Mouse (Mus musculus) heart, embryonic 16.5 days (tissue): ENCODE data around the gene Tmtc1. TPM values are rescaled to one million over a fixed set of nuclear protein-coding genes. Genes with fewer than 3 reads are reported as not detected.

Experiments
- ATAC-seq: fragments of 200-750 bp; cut with Nextera tagmentation; replicated peaks from 2 replicates; pipeline ENCODE4 v1.8.0; 2017; ENCODE audit warnings: moderate number of reproducible peaks; ENCODE audit not compliant: insufficient read depth, low FRiP score; ENCODE audit errors: extremely low read depth
- H3K27ac ChIP-seq: fragments of 300-500 bp; sonication (generic); 2 replicates; pipeline ENCODE4 v1.5.1; 2014; ENCODE audit warnings: mild to moderate bottlenecking, low read length, control low read depth, moderate library complexity
- H3K27me3 ChIP-seq: fragments of 300-500 bp; sonication (generic); 2 replicates; pipeline ENCODE4 v1.6.1; 2014; ENCODE audit warnings: low read length, mixed read lengths; ENCODE audit not compliant: control insufficient read depth, insufficient read depth
- H3K36me3 ChIP-seq: fragments of 300-500 bp; sonication (generic); 2 replicates; pipeline ENCODE4 v1.6.1; 2014; ENCODE audit not compliant: control insufficient read depth, insufficient read depth
- H3K4me1 ChIP-seq: fragments of 300-500 bp; sonication (generic); 2 replicates; pipeline ENCODE4 v1.6.1; 2014; ENCODE audit warnings: low read length, mixed read lengths; ENCODE audit not compliant: control insufficient read depth, insufficient read depth
- H3K4me2 ChIP-seq: fragments of 300-500 bp; sonication (generic); 2 replicates; pipeline ENCODE4 v1.6.1; 2014; ENCODE audit warnings: low read depth, mild to moderate bottlenecking, control low read depth, low read length
- H3K4me3 ChIP-seq: fragments of 300-500 bp; sonication (generic); 2 replicates; pipeline ENCODE4 v1.5.1; 2014; ENCODE audit warnings: mild to moderate bottlenecking, control low read depth, low read length
- H3K9ac ChIP-seq: fragments of 300-500 bp; sonication (generic); 2 replicates; pipeline ENCODE4 v1.6.1; 2014; ENCODE audit warnings: low read length, control low read depth
- H3K9me3 ChIP-seq: fragments of 300-500 bp; sonication (generic); replicated peaks from 2 replicates; pipeline ENCODE4 v1.6.1; 2016; ENCODE audit warnings: low read length; ENCODE audit not compliant: control insufficient read depth
- WGBS: fragments of 180-500 bp; shearing (Covaris S2); extraction: QIAGEN DNeasy Blood & Tissue Kit; methylation state at CpG from one replicate; pipeline ENCODE4 v1.1.7; 2014; 5-methylcytosine and 5-hydroxymethylcytosine counted together
- polyA plus RNA-seq: library from polyadenylated mRNA; unstranded; fragments of >200 nt; fragmentation: Nextera tagmentation; extraction: Ambion mirVana; gene quantifications from 2 replicates; pipeline ENCODE4 v1.2.1, GENCODE M21; 2015

Gene Tmtc1
- polyA plus RNA-seq = 1.7 and 3.3 TPM in 2 replicates

GRCm38 (mm10) chr6:148443726-148444701 is at the start of gene Tmtc1:
TSS of gene Tmtc1 (minus strand) at chr6:148444389.
- under 1% methylated on average over 96 of the region's 99 CpGs for WGBS
- ATAC-seq = peak; percentile 71
- Histone ChIP-seq H3K9ac (peak within 1 kb of the TSS; percentile 71), H3K36me3 (no peaks in the 10 kb centered on the region), H3K27me3 (0 out of 2 replicates have a peak, but pooled peaks cover 3% of the 10 kb centered on the region), H3K4me3 (peak within 1 kb of the TSS; percentile 62), H3K4me1 (peaks cover 15% of the 10 kb centered on the region), H3K9me3 (peaks cover 4% of the 10 kb centered on the region; the same call in 1 of the 2 replicates), H3K4me2 (peak within 1 kb of the TSS; percentile 73), H3K27ac (no peak within 1 kb of the TSS)

GRCm38 (mm10) chr6:148491849-148492248 is 47.7 kb upstream of the Tmtc1 start:
- Histone ChIP-seq H3K36me3 (no peaks in the 10 kb centered on the region), H3K27me3 (no peaks in the 10 kb centered on the region), H3K27ac (no peak overlapping the region), H3K4me2 (no peak overlapping the region), H3K4me3 (no peak overlapping the region), H3K9me3 (no peaks in the 10 kb centered on the region), H3K4me1 (no peaks in the 10 kb centered on the region), H3K9ac (no peak overlapping the region)
- no peak for ATAC-seq
- 84% methylated on average over 5 of the region's 5 CpGs for WGBS

GRCm38 (mm10) chr6:148486756-148487155 is 42.6 kb upstream of the Tmtc1 start:
- no peak overlapping the region for H3K9ac ChIP-seq
- no peak overlapping the region for H3K27ac ChIP-seq
- no peaks in the 10 kb centered on the region for H3K27me3 ChIP-seq
- no peaks in the 10 kb centered on the region for H3K9me3 ChIP-seq
- H3K36me3 ChIP-seq = no peaks in the 10 kb centered on the region
- H3K4me3 ChIP-seq = no peak overlapping the region
- 64% methylated on average over 3 of the region's 3 CpGs for WGBS
- ATAC-seq = no peak
- no peak overlapping the region for H3K4me2 ChIP-seq
- H3K4me1 ChIP-seq = no peaks in the 10 kb centered on the region

- Histone ChIP-seq H3K27me3 (no peaks in the 10 kb centered on the region), H3K36me3 (no peaks in the 10 kb centered on the region), H3K27ac (no peak overlapping the region), H3K4me2 (no peak overlapping the region), H3K9me3 (no peaks in the 10 kb centered on the region), H3K4me3 (no peak overlapping the region), H3K4me1 (no peaks in the 10 kb centered on the region), H3K9ac (no peak overlapping the region)
- no peak for ATAC-seq
These were observed 37.7 kb upstream of the Tmtc1 start for GRCm38 (mm10) chr6:148481894-148482293.

- Histone ChIP-seq H3K4me1 (no peaks in the 10 kb centered on the region), H3K9ac (no peak overlapping the region), H3K36me3 (no peaks in the 10 kb centered on the region), H3K4me3 (no peak overlapping the region), H3K9me3 (no peaks in the 10 kb centered on the region), H3K27ac (no peak overlapping the region), H3K4me2 (no peak overlapping the region), H3K27me3 (no peaks in the 10 kb centered on the region)
- WGBS = 85% methylated on average over 2 of the region's 2 CpGs
- ATAC-seq = no peak
These were observed 35.6 kb upstream of the Tmtc1 start for GRCm38 (mm10) chr6:148479671-148480237.

- H3K27ac ChIP-seq = no peak overlapping the region
- no peaks in the 10 kb centered on the region for H3K27me3 ChIP-seq
- ATAC-seq = no peak
- H3K36me3 ChIP-seq = no peaks in the 10 kb centered on the region
- no peak overlapping the region for H3K4me2 ChIP-seq
- no peak overlapping the region for H3K4me3 ChIP-seq
- H3K9me3 ChIP-seq = no peaks in the 10 kb centered on the region
- no peaks in the 10 kb centered on the region for H3K4me1 ChIP-seq
- no peak overlapping the region for H3K9ac ChIP-seq
- 72% methylated on average over 6 of the region's 6 CpGs for WGBS
These were observed 34.2 kb upstream of the Tmtc1 start for GRCm38 (mm10) chr6:148478350-148478749.

- ATAC-seq = no peak
- H3K27ac ChIP-seq = no peak overlapping the region
- H3K4me3 ChIP-seq = no peak overlapping the region
- H3K4me1 ChIP-seq = peaks cover 9% of the 10 kb centered on the region
- H3K36me3 ChIP-seq = no peaks in the 10 kb centered on the region
- 93% methylated on average over 3 of the region's 3 CpGs for WGBS
- no peak overlapping the region for H3K9ac ChIP-seq
- no peak overlapping the region for H3K4me2 ChIP-seq
- no peaks in the 10 kb centered on the region for H3K27me3 ChIP-seq
- H3K9me3 ChIP-seq = no peaks in the 10 kb centered on the region
These were observed 28.1 kb upstream of the Tmtc1 start for GRCm38 (mm10) chr6:148472289-148472688.

GRCm38 (mm10) chr6:148467924-148468389 is 23.8 kb upstream of the Tmtc1 start:
- WGBS = 30% methylated on average over 2 of the region's 2 CpGs
- Histone ChIP-seq H3K4me1 (peaks cover 11% of the 10 kb centered on the region), H3K36me3 (no peaks in the 10 kb centered on the region), H3K4me3 (no peak overlapping the region), H3K27ac (peak overlapping the region; percentile 46; the same call in 1 of the 2 replicates), H3K27me3 (no peaks in the 10 kb centered on the region), H3K9ac (no peak overlapping the region), H3K4me2 (no peak overlapping the region), H3K9me3 (no peaks in the 10 kb centered on the region; the same call in 1 of the 2 replicates)
- ATAC-seq = peak; percentile 76
